Mouse (Mus musculus): ENCODE measurements around the gene Taar2.

The Taar2 gene

DNA sequence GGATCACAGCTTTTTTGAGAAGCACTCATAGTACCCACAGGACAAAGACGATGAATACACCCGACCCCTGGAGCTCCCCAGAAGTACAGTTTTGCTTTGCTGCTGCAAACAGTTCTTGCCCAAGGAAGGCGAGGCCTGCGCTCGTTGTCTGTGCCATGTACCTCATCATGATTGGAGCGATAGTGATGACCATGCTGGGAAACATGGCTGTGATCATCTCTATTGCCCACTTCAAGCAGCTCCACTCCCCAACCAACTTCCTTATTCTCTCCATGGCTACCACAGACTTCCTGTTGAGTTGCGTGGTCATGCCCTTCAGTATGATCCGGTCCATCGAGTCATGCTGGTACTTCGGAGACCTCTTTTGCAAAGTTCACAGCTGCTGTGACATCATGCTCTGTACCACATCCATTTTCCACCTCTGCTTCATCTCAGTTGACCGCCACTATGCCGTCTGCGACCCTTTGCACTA lies 22.1 kb downstream of the Taar2 start, which contains the start of gene Taar4:
TSS of gene Taar4 (plus strand) at position 51 of the 472 bp plus-strand sequence.
- Histone ChIP-seq H3K27me3 (ENCODE audit: control insufficient read depth, insufficient read depth, low read length, poor library complexity, severe bottlenecking) (no peaks in the 10 kb centered on the region), H3K36me3 (ENCODE audit: control insufficient read depth, insufficient read depth, low read length, poor library complexity, severe bottlenecking) (no peaks in the 10 kb centered on the region)
- DNase-seq (ENCODE audit: low read depth, low spot score), result no peak

DNA sequence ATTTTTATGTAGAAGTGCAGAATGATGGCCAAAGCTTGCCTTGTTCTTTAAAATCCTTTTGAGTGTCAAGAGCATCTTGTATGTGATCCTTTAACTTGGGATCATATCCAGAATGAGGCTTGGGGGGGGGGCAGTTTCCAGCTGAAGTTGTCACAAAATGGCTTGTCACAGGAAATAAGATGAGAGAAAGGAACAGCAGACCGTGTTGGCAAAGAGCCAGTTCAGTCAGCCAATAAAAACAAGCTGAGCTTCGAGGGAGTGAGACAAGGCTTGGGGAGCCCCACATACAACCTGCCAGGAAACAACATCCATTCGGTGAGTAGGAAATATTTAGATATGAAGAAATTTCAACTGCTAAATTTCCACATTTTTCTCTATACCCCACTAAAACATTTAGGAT lies 25.1 kb downstream of the Taar2 start:
- no peaks in the 10 kb centered on the region for H3K27me3 ChIP-seq (ENCODE audit: control insufficient read depth, insufficient read depth, low read length, poor library complexity, severe bottlenecking)
- H3K36me3 ChIP-seq (ENCODE audit: control insufficient read depth, insufficient read depth, low read length, poor library complexity, severe bottlenecking), result no peaks in the 10 kb centered on the region
- DNase-seq (ENCODE audit: low read depth, low spot score), result no peak

DNA sequence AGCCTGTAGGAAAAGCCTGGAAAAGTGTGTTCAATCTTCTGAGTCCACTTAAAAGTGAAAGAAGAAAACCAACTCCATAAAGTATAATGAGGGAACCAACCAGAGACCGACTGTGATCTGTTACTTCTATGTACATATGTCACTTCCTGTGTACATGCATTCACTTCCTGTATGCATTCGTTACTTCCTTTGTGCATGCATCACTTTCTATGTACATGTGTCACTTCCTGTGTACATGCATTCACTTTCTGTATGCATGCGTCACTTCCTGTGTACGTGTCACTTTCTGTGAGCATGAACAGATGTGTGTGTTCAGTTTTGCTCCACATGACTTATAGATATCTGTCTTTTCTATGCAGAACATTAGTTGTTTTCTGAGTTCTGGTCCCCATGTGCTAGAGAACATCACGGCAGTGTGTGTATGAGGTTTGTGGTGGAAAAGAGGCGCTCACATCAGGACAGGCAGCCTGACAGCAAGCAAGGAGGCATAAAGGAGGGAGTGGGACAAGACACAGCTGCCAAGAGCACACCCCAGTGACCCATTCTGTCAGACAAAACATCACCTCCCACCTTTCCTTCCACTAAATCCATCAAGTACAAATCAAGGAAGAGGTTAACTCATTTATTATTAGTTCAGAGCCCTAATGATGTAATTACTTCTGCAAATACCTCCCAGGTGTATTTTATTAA lies 26.7 kb downstream of the Taar2 start:
- H3K36me3 ChIP-seq (ENCODE audit: control insufficient read depth, insufficient read depth, low read length, poor library complexity, severe bottlenecking), result no peaks in the 10 kb centered on the region
- DNase-seq (ENCODE audit: low read depth, low spot score), result peak; percentile 1
- H3K27me3 ChIP-seq (ENCODE audit: control insufficient read depth, insufficient read depth, low read length, poor library complexity, severe bottlenecking), result no peaks in the 10 kb centered on the region

DNA sequence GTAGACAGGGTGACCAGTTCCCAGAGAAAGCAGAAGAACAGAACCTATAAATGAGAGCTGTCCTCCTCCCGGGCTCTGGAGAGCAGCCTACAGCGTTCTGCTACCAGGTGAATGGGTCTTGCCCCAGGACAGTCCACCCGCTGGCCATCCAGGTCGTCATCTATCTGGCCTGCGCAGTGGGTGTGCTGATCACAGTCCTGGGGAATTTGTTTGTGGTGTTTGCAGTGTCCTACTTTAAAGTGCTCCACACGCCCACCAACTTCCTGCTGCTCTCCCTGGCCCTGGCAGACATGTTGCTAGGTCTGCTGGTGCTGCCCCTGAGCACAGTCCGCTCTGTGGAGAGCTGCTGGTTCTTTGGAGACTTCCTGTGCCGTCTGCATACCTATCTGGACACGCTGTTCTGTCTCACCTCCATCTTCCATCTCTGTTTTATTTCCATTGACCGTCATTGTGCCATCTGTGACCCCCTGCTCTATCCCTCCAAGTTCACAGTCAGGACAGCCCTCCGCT lies 32.3 kb downstream of the Taar2 start, which contains the start of gene Taar5:
TSS of gene Taar5 (plus strand) at position 51 of the 510 bp plus-strand sequence.
- H3K36me3 ChIP-seq (ENCODE audit: control insufficient read depth, insufficient read depth, low read length, poor library complexity, severe bottlenecking), result no peaks in the 10 kb centered on the region
- no peak for DNase-seq (ENCODE audit: low read depth, low spot score)
- H3K27me3 ChIP-seq (ENCODE audit: control insufficient read depth, insufficient read depth, low read length, poor library complexity, severe bottlenecking), result no peaks in the 10 kb centered on the region

DNA sequence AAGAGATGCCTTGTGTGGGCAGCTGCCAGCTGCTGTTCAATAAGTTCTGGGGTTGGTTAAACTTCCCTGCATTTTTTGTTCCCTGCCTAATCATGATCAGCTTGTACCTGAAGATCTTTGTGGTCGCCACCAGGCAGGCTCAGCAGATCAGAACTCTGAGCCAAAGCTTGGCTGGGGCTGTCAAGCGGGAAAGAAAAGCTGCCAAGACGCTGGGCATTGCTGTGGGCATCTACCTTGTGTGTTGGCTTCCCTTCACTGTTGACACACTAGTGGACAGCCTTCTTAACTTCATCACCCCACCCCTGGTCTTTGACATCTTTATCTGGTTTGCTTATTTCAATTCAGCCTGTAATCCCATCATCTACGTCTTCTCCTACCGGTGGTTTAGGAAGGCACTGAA lies 32.9 kb downstream of the Taar2 start:
- no peak for DNase-seq (ENCODE audit: low read depth, low spot score)
- Histone ChIP-seq H3K27me3 (ENCODE audit: control insufficient read depth, insufficient read depth, low read length, poor library complexity, severe bottlenecking) (no peaks in the 10 kb centered on the region), H3K36me3 (ENCODE audit: control insufficient read depth, insufficient read depth, low read length, poor library complexity, severe bottlenecking) (no peaks in the 10 kb centered on the region)

DNA sequence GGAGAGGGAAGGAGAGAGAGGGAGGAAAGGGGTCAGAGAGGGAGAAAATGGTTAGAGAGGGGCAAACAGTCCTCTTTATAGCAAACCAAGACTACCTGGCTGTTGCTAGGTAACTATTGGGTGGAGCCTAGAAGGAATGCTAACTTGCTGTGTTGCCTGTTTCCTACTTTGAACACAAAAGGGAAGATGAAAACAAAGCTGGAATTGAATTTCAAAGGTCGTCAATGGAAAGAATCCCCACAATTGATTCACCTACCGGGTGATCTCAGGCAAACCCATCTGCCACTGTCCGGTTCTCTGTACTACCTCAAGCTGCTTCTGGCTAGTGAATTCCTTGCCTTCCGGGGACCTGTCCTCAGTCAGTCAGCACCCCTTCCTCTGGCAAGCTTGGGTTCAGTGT lies 39.6 kb downstream of the Taar2 start:
- DNase-seq (ENCODE audit: low read depth, low spot score), result no peak

DNA sequence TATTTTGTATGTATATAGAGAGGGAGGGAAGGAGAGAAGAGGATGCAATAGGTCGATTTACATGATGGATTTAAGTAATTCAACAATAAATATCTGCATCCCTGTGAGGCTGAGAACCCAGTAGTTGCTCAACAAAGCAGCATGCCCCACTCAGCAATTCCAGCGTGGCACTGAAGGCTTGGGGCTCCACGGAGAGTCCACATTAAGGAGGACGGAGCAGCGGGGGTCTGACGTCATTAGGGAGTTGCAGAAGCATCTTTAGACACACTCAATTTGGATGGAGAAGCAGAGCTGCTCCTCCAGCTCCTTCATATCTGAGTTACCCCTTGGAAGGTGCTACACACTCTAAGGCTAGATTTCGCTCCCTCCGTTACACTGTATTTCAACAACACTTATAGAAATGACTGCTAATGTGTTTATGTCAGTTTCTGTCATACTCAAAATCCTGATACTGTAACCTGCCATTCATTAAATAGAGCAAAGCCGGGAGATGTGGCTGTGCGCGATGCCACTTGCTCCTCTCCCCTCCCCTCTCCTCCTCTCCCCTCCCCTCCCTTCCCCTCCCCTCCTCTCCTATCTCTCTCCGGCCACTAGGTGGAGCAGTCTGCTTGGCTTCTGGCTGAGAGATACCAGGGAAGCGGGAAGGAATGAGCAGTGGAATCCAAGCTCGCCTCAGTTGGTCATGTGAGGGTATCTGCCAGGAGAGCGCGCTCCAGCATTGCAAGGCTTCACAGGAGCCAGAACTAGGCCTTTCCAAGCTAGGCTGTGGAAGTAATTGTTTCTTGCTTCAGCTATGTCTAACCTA lies 40.7 kb downstream of the Taar2 start:
- Histone ChIP-seq H3K27me3 (ENCODE audit: control insufficient read depth, insufficient read depth, low read length, poor library complexity, severe bottlenecking) (no peaks in the 10 kb centered on the region), H3K36me3 (ENCODE audit: control insufficient read depth, insufficient read depth, low read length, poor library complexity, severe bottlenecking) (no peaks in the 10 kb centered on the region)
- peak; percentile 45 for DNase-seq (ENCODE audit: low read depth, low spot score)

More for the DNA sequence above, 39.6 kb downstream of the Taar2 start:
- Histone ChIP-seq H3K36me3 (ENCODE audit: control insufficient read depth, insufficient read depth, low read length, poor library complexity, severe bottlenecking) (no peaks in the 10 kb centered on the region), H3K27me3 (ENCODE audit: control insufficient read depth, insufficient read depth, low read length, poor library complexity, severe bottlenecking) (no peaks in the 10 kb centered on the region)

DNA sequence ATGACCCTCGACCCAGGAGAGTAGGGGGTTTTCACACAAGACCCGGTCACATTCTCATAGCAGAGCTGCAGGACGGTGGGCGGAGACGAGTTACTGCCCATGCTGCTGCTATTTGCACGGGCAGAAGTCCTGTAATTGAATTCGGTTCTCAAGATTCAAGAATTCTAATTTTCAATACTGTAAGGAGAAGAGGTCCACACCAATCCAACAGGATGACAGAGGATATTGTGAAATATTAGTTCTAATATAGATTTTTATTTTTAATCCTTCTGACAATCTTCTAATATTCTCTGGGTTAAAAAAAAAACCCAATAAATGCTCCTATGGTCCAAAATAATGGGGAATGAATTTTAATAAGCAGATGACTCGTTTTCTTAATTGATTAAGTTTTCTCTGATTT lies 47.2 kb downstream of the Taar2 start, which contains the start of gene Taar6:
TSS of gene Taar6 (minus strand) at position 101 of the 400 bp plus-strand sequence.
- no peak for DNase-seq (ENCODE audit: low read depth, low spot score)
- Histone ChIP-seq H3K36me3 (ENCODE audit: control insufficient read depth, insufficient read depth, low read length, poor library complexity, severe bottlenecking) (no peaks in the 10 kb centered on the region), H3K27me3 (ENCODE audit: control insufficient read depth, insufficient read depth, low read length, poor library complexity, severe bottlenecking) (no peaks in the 10 kb centered on the region)

DNA sequence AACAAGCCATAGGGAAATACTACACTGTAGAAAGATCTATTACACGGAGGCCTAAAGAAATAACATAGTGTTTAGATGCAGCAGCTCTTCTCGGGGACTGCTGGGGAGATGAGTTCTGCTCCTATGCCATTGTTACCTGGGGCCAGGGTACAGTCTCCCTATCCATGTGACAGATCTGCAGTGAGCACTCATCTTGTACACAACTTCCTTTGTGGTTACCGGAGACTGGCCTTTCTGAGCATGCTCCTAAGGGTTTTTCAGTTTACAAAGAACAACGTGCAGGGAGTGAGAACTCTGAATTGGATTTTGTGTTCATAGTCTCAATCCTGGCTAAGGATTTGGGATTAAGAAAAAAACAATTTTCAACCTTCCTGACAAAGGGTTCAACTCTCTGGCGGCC lies 48.0 kb downstream of the Taar2 start:
- no peaks in the 10 kb centered on the region for H3K36me3 ChIP-seq (ENCODE audit: control insufficient read depth, insufficient read depth, low read length, poor library complexity, severe bottlenecking)
- H3K27me3 ChIP-seq (ENCODE audit: control insufficient read depth, insufficient read depth, low read length, poor library complexity, severe bottlenecking), result no peaks in the 10 kb centered on the region
- DNase-seq (ENCODE audit: low read depth, low spot score), result no peak
